Mouse (Mus musculus) embryonic fibroblast, embryonic 13.5 days (primary cell): ENCODE measurements around the gene Cd44. TPM values are rescaled to one million over a fixed set of nuclear protein-coding genes. Genes with fewer than 3 reads are reported as not detected.

Experiments used
- H3K27ac ChIP-seq: 2 replicates; pipeline ENCODE4 v1.5.1; 2012; ENCODE audit warnings: low read length, control low read depth, inconsistent platforms; ENCODE audit not compliant: insufficient read depth
- H3K4me1 ChIP-seq: 2 replicates; pipeline ENCODE4 v1.6.1; 2011; ENCODE audit warnings: low read length; ENCODE audit not compliant: control insufficient read depth, insufficient read depth
- H3K4me3 ChIP-seq: 2 replicates; pipeline ENCODE4 v1.5.1; 2011; ENCODE audit warnings: mild to moderate bottlenecking, control low read depth, low read length; ENCODE audit not compliant: insufficient read depth
- CTCF ChIP-seq: IDR thresholded peaks from 2 replicates; pipeline ENCODE4 v1.5.1; 2011; ENCODE audit warnings: mild to moderate bottlenecking, control low read depth, low read length, moderate library complexity, borderline replicate concordance; ENCODE audit not compliant: insufficient read depth
- POLR2A ChIP-seq: IDR thresholded peaks from 2 replicates; pipeline ENCODE4 v1.6.1; 2011; ENCODE audit warnings: low read depth, mild to moderate bottlenecking, control low read depth, low read length, moderate library complexity
- polyA plus RNA-seq: library from polyadenylated mRNA; stranded (reverse); fragments of >200 nt; gene quantifications from 2 replicates; pipeline ENCODE4 v1.2.4, GENCODE M21; 2011; ENCODE audit warnings: low read depth; ENCODE audit not compliant: missing spikeins, insufficient read length

The Cd44 gene
- polyA plus RNA-seq, 1 experiment = 255 TPM

DNA sequence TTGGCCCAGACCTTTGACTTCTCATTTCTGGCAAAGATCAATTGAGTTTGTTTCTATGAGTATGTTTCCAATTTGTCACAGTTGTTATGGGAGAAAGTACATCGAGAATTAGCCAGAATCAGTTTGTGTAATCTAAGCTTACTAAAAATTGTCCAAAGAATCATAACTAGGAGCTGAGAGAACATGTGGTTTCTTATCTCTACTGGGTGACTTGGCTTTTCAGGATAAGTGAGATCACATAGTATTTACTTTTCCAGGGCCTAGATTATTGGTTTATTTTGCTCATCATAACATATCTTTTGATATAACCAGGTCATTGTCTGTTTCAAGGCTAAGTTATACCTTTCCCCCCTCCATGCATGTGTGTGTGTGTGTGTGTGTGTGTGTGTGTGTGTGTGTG is 16.8 kb upstream of the Cd44 start:
- Histone ChIP-seq H3K27ac (no peak overlapping the region), H3K4me1 (peaks cover 3% of the 10 kb centered on the region), H3K4me3 (no peak overlapping the region)
- TF ChIP-seq CTCF (no peak), POLR2A (no peak)

DNA sequence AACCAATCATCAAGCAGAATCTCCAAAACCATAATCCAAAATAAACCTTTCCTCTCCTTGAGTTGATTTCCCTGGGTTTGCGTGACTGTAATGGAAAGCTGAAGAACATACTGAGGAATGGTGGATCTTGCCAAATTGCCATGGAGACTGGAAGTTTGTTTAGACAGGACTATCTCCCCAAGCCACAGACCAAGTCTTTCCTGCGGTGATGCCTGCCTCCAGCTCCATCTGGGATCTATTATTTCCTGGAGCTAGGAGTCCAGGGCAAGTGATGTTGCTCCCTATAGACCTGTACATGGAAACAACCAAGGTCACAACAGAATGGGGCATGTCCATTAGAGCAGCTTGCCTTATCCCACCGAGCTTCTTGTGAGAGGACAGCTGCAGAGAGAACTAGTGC is 15.1 kb upstream of the Cd44 start:
- Histone ChIP-seq H3K27ac (no peak overlapping the region), H3K4me1 (peaks cover 3% of the 10 kb centered on the region), H3K4me3 (no peak overlapping the region)
- TF ChIP-seq POLR2A = no peak
- TF ChIP-seq CTCF = no peak

GRCm38 (mm10) chr2:102914675-102915074 is 13.2 kb upstream of the Cd44 start:
- H3K27ac ChIP-seq = no peak overlapping the region
- H3K4me3 ChIP-seq = no peak overlapping the region
- no peak for TF ChIP-seq POLR2A
- TF ChIP-seq CTCF = no peak
- peaks cover 3% of the 10 kb centered on the region for H3K4me1 ChIP-seq

DNA sequence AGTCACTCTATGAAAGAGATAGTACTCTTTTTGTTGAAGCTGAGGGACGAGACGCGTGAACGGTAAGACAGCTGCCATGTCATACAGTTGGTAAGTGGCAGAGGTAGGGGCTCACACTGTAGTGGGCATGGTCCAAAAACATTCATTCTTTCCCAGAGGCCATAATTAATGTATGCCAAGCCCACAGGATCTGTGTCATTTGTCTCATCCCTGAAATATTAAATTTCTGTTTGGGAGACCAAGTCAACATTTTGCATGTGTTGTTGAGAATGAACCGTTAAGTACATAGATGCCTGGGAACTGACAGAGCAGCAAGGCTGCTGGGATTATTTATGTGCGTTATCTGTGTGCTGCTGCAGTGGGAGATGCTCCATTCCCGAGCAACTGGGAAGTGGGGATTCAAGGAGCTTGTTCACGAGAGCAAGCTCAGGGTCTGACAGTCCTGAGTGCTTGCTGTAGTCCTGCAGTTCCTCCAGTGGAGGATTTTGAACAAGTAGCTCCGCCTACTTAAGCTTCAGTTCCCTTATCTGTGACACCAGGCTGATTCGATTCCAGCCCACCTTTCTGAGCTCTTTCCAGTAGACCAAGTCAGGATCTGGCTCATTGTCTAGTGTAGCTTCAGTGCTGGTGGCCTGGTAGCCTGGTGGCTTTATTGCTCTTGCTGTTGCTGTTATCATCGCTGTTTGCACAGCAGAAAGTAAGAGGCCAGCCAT is 12.5 kb upstream of the Cd44 start:
- no peak overlapping the region for H3K27ac ChIP-seq
- H3K4me3 ChIP-seq = no peak overlapping the region
- H3K4me1 ChIP-seq = peaks cover 3% of the 10 kb centered on the region
- TF ChIP-seq CTCF = no peak
- no peak for TF ChIP-seq POLR2A

DNA sequence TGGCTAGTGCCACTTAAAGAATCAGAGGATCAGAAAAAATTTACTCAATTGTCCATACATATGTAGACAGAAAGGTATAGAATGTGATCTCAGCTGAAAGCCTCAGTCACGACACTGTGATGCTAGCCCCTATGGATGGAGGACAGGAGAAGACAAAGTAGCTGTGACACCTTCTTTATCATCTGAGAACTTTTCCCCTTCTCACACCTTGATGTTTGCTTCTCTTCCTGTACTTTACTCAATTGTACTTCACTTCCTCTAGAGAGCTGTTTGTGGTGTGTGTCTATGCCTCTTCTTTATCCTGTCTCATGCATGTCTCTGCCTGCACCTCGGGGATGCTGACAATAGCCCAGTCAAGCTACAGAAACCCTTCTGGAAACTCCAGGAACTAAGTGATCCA is 11.5 kb upstream of the Cd44 start:
- Histone ChIP-seq H3K27ac (no peak overlapping the region), H3K4me3 (no peak overlapping the region), H3K4me1 (peaks cover 3% of the 10 kb centered on the region)
- TF ChIP-seq CTCF (no peak), POLR2A (no peak)

- H3K4me1 ChIP-seq = peaks cover 3% of the 10 kb centered on the region
- H3K27ac ChIP-seq = no peak overlapping the region
- H3K4me3 ChIP-seq = no peak overlapping the region
- no peak for TF ChIP-seq POLR2A
These were observed 11.0 kb upstream of the Cd44 start for GRCm38 (mm10) chr2:102912469-102912868.

DNA sequence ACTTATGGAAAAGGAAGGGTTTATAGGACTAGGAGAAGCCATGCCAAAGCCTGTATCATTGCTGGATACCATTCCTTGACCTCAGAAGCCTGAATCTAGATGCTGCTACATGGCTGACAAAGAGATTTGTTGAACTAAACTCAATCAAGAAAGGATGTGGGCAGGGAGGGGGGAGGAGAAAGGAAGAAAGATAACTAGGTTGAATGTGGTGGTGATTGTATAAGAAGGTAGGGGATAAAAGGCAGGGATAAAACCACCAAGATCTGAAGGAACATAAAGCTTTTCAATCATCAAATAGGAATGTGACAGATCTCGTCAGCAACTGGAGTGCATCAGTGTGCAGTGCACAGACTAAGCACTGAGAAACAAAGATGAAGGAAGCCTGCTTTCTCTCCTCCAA is 7.9 kb upstream of the Cd44 start:
- H3K4me3 ChIP-seq = no peak overlapping the region
- H3K4me1 ChIP-seq = no peaks in the 10 kb centered on the region; the same call in 1 of the 2 replicates
- TF ChIP-seq POLR2A (no peak), CTCF (no peak)
- H3K27ac ChIP-seq = no peak overlapping the region

GRCm38 (mm10) chr2:102905604-102906003 is 4.1 kb upstream of the Cd44 start:
- TF ChIP-seq POLR2A = no peak
- no peak for TF ChIP-seq CTCF
- no peak overlapping the region for H3K4me3 ChIP-seq
- H3K4me1 ChIP-seq = peaks cover 3% of the 10 kb centered on the region
- no peak overlapping the region for H3K27ac ChIP-seq

DNA sequence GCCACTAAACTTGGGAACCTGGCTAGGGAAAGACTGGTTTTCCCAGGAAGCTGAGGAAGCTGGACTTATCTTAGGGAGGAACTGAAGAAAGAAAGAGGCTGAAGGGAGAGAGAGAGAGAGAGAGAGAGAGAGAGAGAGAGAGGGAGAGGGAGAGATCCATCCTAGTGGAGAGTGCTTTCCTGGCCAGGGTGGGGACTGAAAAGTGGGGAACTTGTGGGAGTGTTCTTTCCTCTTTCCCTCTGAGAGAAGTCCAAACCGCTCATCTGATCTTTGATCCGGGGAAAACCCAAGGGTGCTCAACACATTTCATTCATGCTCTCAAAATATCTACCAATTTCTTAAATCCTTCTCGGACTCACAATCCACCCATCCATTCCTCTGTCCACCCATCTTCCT is 361 bp upstream of the Cd44 start:
- Histone ChIP-seq H3K27ac (peak overlapping the region; percentile 65), H3K4me3 (peak overlapping the region; percentile 36), H3K4me1 (peaks cover 9% of the 10 kb centered on the region)
- TF ChIP-seq CTCF (no peak), POLR2A (no peak)

GRCm38 (mm10) chr2:102900230-102900721 is 1.2 kb downstream of the Cd44 start:
- Histone ChIP-seq H3K4me3 (peak overlapping the region; percentile 95), H3K27ac (peak overlapping the region; percentile 69), H3K4me1 (peaks cover 20% of the 10 kb centered on the region)
- TF ChIP-seq CTCF = no peak
- no peak; the same call in 1 of the 2 replicates for TF ChIP-seq POLR2A

DNA sequence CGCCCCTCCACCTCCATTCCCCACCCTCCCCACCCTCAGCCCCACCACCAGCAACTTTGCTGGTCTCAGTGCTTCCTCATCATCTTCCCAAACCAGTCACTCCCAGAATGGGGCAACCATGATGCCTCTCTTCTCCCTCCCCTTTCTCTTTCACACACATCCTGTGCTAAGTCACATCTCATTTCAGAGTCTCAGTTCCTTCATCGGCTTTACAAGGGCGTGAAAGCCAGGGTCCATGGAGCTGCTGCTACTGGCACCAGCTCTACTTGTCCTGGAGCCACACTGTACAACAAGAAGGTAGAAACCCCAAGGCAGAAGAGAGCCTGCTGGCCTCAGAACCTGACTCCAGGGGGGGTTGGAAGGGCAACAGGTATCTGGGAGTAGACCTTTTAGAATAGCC is 2.2 kb downstream of the Cd44 start:
- no peak for TF ChIP-seq CTCF
- peak; percentile 41 for TF ChIP-seq POLR2A
- H3K4me3 ChIP-seq = peak overlapping the region; percentile 95

More for the DNA sequence above, 2.2 kb downstream of the Cd44 start:
- Histone ChIP-seq H3K4me1 (peaks cover 28% of the 10 kb centered on the region), H3K27ac (peak overlapping the region; percentile 69)
